Mouse (Mus musculus) adrenal gland, postnatal 10 days (tissue): Measurements from ENCODE around the gene Tssk1. TPM values are rescaled to one million over a fixed set of nuclear protein-coding genes. Genes with fewer than 3 reads are reported as not detected.

Experiments
- DNase-seq: peaks from one replicate; pipeline ENCODE4 v3.0.0; 2021; ENCODE audit warnings: mixed read lengths
- total RNA-seq, 2 experiments: library from RNA; stranded (reverse); gene quantifications; 2 replicates each; pipeline ENCODE4 v1.2.3; 2021

Tssk1 gene
- total RNA-seq, 2 experiments from 2014 or later: 0.06 TPM; not detected in 1

GRCm38 (mm10) chr16:17945081-17945831, 51.2 kb downstream of the Tssk1 start:
- no peak for DNase-seq

Other genes with a start within 250 kb of the Tssk1 start
- 1 to 10 TPM; 2.5 to 3.2 TPM for gene Ccdc74a, start 247.8 kb upstream of the Tssk1 start, total RNA-seq
- gene Med15, start 161.3 kb upstream of the Tssk1 start, total RNA-seq: 10 to 100 TPM; 42.7 to 55.3 TPM
- gene Klhl22, start 134.6 kb upstream of the Tssk1 start, total RNA-seq: 10 to 100 TPM; 30.6 to 47.9 TPM
- gene Scarf2, start 96.9 kb upstream of the Tssk1 start, total RNA-seq: 10 to 100 TPM; 15.0 to 16.7 TPM
- not detected for gene B830017H08Rik, start 61.1 kb upstream of the Tssk1 start, total RNA-seq
- gene Car15, start 55.9 kb upstream of the Tssk1 start, total RNA-seq: 1 to 10 TPM; 1.3 to 1.9 TPM
- under 1 TPM; 0.18 to 0.30 TPM for gene Gm20518, start 2.6 kb upstream of the Tssk1 start, total RNA-seq
- gene Dgcr2, start 4.3 kb downstream of the Tssk1 start, total RNA-seq: 10 to 100 TPM; 60.6 to 63.9 TPM
- gene Tssk2, start 4.4 kb downstream of the Tssk1 start, total RNA-seq: not detected
- 10 to 100 TPM; 19.4 to 23.1 TPM for gene Ess2, start 17.1 kb downstream of the Tssk1 start, total RNA-seq
- gene Gsc2, start 20.8 kb downstream of the Tssk1 start, total RNA-seq: not detected
- 100 to 1,000 TPM; 115 to 121 TPM for gene Slc25a1, start 34.0 kb downstream of the Tssk1 start, total RNA-seq
- under 1 TPM in 1 of 2 experiments, not detected in 1; 0.36 TPM for gene Vpreb2, start 86.2 kb downstream of the Tssk1 start, total RNA-seq
- gene Dgcr6, start 158.6 kb downstream of the Tssk1 start, total RNA-seq: 10 to 100 TPM; 57.4 to 60.9 TPM
- gene Prodh, start 196.0 kb downstream of the Tssk1 start, total RNA-seq: 10 to 100 TPM; 14.9 to 16.5 TPM
- under 1 TPM; 0.66 to 0.94 TPM for gene Rtn4r, start 233.4 kb downstream of the Tssk1 start, total RNA-seq